Mouse (Mus musculus): ENCODE data around the gene Slc22a14. TPM values are rescaled to one million over a fixed set of nuclear protein-coding genes. Genes with fewer than 3 reads are reported as not detected.

Slc22a14 gene
- polyA plus RNA-seq, 1 experiment from 2014 or later: 0.12 TPM

DNA sequence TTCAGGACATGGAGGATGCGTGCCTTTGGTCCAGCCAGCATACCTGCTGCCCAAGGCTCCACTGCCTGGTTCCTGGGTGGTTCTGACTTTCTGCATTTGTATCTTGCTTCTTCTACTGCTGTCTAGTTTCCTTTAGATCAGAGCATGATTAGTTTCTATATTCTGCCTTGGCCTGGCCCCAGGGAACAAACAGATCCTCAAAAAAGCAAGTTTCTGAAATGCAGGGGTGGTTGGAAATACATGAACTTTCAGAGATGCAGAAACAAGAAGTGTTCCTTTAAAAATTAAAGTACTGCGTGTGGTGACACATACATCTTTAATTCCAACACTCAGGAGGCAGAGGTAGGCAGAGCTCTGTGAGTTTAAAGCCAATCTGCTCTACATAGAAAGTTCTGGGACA lies 30.5 kb downstream of the Slc22a14 start:
- ATAC-seq (ENCODE audit: low FRiP score, low TSS enrichment): no peak
- Histone ChIP-seq H3K27ac (ENCODE audit: low read length) (peak overlapping the region; percentile 43; the same call in 1 of the 2 replicates), H3K4me3 (ENCODE audit: low read length) (no peak overlapping the region), H3K36me3 (ENCODE audit: insufficient read depth, low read length) (no peaks in the 10 kb centered on the region), H3K4me2 (replicated peaks; ENCODE audit: low read depth, low read length) (no peak overlapping the region), H3K27me3 (ENCODE audit: insufficient read depth, low read length) (no peaks in the 10 kb centered on the region), H3K9ac (replicated peaks; ENCODE audit: low read length) (no peak overlapping the region), H3K4me1 (ENCODE audit: insufficient read depth, low read length) (peaks cover 16% of the 10 kb centered on the region; the same call in 1 of the 2 replicates), H3K9me3 (ENCODE audit: low read length) (no peaks in the 10 kb centered on the region)
- 92% methylated on average over 2 of the region's 2 CpGs for WGBS

DNA sequence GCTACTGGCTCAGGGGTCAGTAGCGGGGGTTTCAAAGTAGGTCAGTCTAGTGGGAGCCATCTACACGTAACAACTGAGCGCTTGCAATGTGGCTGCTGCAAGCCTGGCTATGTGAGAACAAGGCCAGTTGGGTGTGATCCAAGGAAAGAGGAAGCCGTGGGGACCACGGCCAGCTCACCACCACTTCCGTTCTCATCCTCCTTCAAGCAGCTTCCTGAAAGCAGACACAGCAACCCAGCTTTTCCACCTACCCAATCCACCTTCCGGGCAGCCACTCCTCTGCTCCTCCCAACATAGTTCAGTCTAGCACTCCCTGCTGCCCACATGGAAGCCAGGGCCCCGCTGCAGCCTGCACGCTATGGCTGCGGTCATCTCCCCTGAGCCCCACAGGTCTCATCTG lies 31.0 kb downstream of the Slc22a14 start:
- Histone ChIP-seq H3K36me3 (ENCODE audit: insufficient read depth, low read length) (no peaks in the 10 kb centered on the region), H3K27me3 (ENCODE audit: insufficient read depth, low read length) (no peaks in the 10 kb centered on the region), H3K4me2 (replicated peaks; ENCODE audit: low read depth, low read length) (no peak overlapping the region), H3K4me3 (ENCODE audit: low read length) (no peak overlapping the region), H3K9me3 (ENCODE audit: low read length) (no peaks in the 10 kb centered on the region), H3K4me1 (ENCODE audit: insufficient read depth, low read length) (peaks cover 14% of the 10 kb centered on the region; the same call in 1 of the 2 replicates), H3K27ac (ENCODE audit: low read length) (peak overlapping the region; percentile 43; the same call in 1 of the 2 replicates), H3K9ac (replicated peaks; ENCODE audit: low read length) (0 out of 2 replicates have a peak overlapping the region, but pooled peaks have one; percentile 23)
- peak; percentile 50; the same call in 1 of the 2 replicates for ATAC-seq (ENCODE audit: low FRiP score, low TSS enrichment)
- 57% methylated on average over 10 of the region's 10 CpGs for WGBS

DNA sequence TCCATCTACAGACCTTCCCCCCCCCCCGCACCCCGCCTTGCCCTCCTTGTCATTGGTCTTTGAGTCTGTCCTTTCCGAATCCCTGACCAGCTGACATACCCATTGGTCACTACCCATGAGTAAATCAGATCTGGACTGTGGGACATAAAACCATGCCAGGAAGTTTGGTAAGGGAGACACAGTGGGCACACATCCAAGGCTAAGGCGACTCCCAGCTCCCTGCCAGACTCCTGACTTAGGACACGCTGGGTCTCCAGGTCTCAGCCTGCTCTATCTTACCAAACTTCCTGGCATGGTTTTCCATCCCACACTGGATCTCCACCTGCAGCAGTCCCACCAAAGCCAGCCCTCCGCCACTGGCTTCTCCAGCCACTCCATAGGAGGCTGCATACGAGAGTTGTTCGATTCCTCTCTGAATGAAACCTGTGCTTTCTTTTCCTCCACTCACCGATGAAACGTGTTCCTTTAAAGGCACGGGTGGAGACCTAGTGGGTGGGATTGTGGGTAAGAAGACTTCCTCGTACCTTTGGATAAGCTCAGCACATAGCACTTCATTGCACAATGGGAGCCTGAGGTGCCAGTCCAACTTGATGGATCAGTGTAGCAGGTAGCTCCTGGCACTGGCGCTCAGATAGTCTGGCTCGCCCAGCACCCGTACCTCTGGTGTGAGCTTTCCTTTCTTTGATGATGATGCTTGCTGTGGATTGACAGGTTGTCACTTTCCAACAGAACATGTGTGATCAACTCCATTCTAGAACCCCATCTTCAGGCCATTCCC lies 35.0 kb downstream of the Slc22a14 start:
- Histone ChIP-seq H3K9me3 (ENCODE audit: low read length) (no peaks in the 10 kb centered on the region), H3K9ac (replicated peaks; ENCODE audit: low read length) (no peak overlapping the region), H3K27ac (ENCODE audit: low read length) (no peak overlapping the region), H3K27me3 (ENCODE audit: insufficient read depth, low read length) (no peaks in the 10 kb centered on the region), H3K4me2 (replicated peaks; ENCODE audit: low read depth, low read length) (no peak overlapping the region), H3K36me3 (ENCODE audit: insufficient read depth, low read length) (no peaks in the 10 kb centered on the region), H3K4me3 (ENCODE audit: low read length) (no peak overlapping the region), H3K4me1 (ENCODE audit: insufficient read depth, low read length) (peaks cover 12% of the 10 kb centered on the region; the same call in 1 of the 2 replicates)
- WGBS: 91% methylated on average over 15 of the region's 15 CpGs
- no peak for ATAC-seq (ENCODE audit: low FRiP score, low TSS enrichment)

DNA sequence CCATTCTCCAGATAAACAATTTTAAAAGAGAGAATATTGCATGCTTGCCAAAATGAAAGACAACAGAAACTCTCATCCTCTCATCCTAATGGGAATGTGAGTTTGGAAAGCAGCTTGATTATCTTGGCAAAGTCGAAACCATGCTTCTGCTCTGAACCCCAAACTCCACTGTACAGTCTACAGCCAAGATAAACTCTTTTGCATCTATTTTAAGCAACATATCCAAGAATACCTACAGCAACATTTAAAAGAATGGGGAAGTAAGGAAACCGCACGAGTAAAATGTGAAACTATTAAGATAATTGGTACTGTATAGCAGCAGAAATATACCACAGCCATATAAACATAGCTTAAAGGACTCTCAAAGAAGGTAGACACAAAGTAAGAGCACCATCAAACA lies 36.9 kb downstream of the Slc22a14 start:
- ATAC-seq (ENCODE audit: low FRiP score, low TSS enrichment): no peak
- H3K9me3 ChIP-seq (ENCODE audit: low read length): no peaks in the 10 kb centered on the region
- peaks cover 5% of the 10 kb centered on the region; the same call in 1 of the 2 replicates for H3K4me1 ChIP-seq (ENCODE audit: insufficient read depth, low read length)
- H3K4me3 ChIP-seq (ENCODE audit: low read length): no peak overlapping the region
- H3K27ac ChIP-seq (ENCODE audit: low read length): peak overlapping the region; percentile 16; the same call in 1 of the 2 replicates
- no peak overlapping the region for H3K4me2 ChIP-seq (replicated peaks; ENCODE audit: low read depth, low read length)
- no peak overlapping the region for H3K9ac ChIP-seq (replicated peaks; ENCODE audit: low read length)
- H3K27me3 ChIP-seq (ENCODE audit: insufficient read depth, low read length): no peaks in the 10 kb centered on the region
- no peaks in the 10 kb centered on the region for H3K36me3 ChIP-seq (ENCODE audit: insufficient read depth, low read length)
- WGBS: 65% methylated on average over 3 of the region's 3 CpGs

DNA sequence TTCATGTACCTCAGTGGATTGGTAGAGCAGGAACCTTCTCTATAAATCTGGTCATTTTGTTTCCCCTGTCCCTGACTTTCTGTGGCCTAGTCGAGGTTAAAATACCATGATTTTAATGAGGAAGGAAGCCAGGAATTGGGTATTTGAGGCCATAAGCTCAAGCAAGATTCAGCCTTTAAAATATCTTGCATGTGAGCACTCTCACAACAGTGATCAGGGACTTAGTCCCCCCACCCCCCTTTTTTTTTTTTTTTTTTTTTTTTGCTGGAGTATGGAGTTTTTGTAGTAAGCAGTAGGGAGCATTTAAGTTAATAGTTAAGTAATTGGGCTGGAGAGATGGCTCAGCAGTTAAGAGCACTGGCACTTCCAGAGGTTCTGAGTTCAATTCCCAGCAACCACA lies 41.2 kb downstream of the Slc22a14 start:
- no peaks in the 10 kb centered on the region for H3K36me3 ChIP-seq (ENCODE audit: insufficient read depth, low read length)
- 59% methylated on average over 1 of the region's 1 CpGs for WGBS
- H3K9me3 ChIP-seq (ENCODE audit: low read length): no peaks in the 10 kb centered on the region
- no peak overlapping the region for H3K4me2 ChIP-seq (replicated peaks; ENCODE audit: low read depth, low read length)
- no peak overlapping the region for H3K27ac ChIP-seq (ENCODE audit: low read length)
- H3K4me3 ChIP-seq (ENCODE audit: low read length): no peak overlapping the region
- H3K9ac ChIP-seq (replicated peaks; ENCODE audit: low read length): no peak overlapping the region
- no peak for ATAC-seq (ENCODE audit: low FRiP score, low TSS enrichment)
- H3K4me1 ChIP-seq (ENCODE audit: insufficient read depth, low read length): peaks cover 17% of the 10 kb centered on the region
- no peaks in the 10 kb centered on the region for H3K27me3 ChIP-seq (ENCODE audit: insufficient read depth, low read length)

DNA sequence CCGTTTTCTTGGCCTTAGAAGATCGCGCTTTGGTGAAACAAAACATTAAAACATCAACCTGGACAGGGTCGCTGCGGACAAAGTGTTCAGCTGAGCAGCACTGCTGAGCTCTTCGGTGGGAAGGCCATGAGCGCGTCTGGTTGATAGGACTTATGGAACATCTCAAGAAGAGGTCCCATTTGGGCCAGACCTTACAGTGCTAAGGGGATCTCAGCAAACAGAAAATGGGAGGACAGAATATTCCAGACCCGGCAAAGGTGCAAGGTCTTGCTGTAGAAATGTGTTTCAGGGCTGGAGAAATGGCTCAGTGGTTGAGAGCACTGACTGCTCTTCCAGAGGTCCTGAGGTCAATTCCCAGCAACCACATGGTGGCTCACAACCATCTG lies 42.1 kb downstream of the Slc22a14 start:
- Histone ChIP-seq H3K4me1 (ENCODE audit: insufficient read depth, low read length) (peaks cover 17% of the 10 kb centered on the region), H3K4me3 (ENCODE audit: low read length) (peak overlapping the region; percentile 88), H3K27me3 (ENCODE audit: insufficient read depth, low read length) (no peaks in the 10 kb centered on the region), H3K9me3 (ENCODE audit: low read length) (no peaks in the 10 kb centered on the region), H3K4me2 (replicated peaks; ENCODE audit: low read depth, low read length) (peak overlapping the region; percentile 69), H3K9ac (replicated peaks; ENCODE audit: low read length) (peak overlapping the region; percentile 72), H3K27ac (ENCODE audit: low read length) (peak overlapping the region; percentile 92), H3K36me3 (ENCODE audit: insufficient read depth, low read length) (no peaks in the 10 kb centered on the region)
- no peak for ATAC-seq (ENCODE audit: low FRiP score, low TSS enrichment)
- 5% methylated on average over 9 of the region's 9 CpGs for WGBS

DNA sequence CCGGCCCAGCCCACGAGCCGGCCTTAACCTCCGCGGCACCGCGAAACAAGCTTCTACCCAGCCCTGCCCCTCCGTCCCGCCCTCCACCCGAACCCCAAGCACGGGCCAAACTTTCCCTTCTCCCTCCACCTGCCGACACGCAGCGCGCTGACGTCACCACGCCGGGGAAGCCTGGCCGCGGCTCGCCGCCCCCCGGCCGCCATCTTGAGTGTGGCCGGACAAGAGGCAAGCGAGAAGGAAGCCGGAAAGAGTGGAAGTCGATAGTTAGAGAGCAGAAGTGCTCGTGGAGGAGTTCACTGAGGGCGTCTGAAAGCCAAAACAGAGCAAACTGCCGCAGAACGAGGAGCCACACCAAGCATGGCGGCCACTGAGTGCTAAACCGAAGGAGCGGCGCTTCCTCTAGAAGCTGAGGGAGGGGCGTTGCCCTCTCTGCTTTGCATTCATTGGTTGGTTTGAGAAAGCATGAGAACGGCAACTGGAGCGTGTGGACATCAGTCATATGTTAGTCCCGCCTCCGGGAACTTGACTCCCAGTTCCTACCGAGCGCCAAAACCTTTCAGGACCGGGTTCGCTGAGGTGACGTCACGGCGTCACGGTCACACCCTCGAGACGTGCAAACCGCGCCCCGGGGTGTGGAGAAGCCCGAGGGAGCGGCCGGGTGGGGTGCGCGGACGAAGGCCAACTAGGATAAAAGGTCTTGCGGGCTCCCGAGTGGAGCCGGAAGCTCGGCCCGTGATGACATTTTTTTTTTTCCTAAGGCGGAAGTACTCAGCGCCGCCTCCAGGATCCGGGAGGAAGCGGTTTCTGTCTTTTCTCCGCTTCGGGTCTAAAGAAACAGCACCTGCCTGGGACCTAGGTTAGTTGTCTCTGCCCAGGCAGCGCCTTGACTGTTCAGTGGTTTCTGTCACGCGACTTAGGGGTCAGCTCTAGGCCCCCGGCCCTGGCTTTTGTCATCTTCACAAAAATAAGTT lies 42.8 kb downstream of the Slc22a14 start, which contains the start of gene Oxsr1:
TSS of gene Oxsr1 (minus strand) at position 139 of the 971 bp plus-strand sequence.
- H3K4me3 ChIP-seq (ENCODE audit: low read length): peak within 1 kb of the TSS; percentile 88
- peaks cover 17% of the 10 kb centered on the region for H3K4me1 ChIP-seq (ENCODE audit: insufficient read depth, low read length)
- H3K27me3 ChIP-seq (ENCODE audit: insufficient read depth, low read length): no peaks in the 10 kb centered on the region
- H3K27ac ChIP-seq (ENCODE audit: low read length): peak within 1 kb of the TSS; percentile 92
- under 1% methylated on average over 67 of the region's 76 CpGs for WGBS
- peak within 1 kb of the TSS; percentile 89 for H3K9ac ChIP-seq (replicated peaks; ENCODE audit: low read length)
- H3K4me2 ChIP-seq (replicated peaks; ENCODE audit: low read depth, low read length): peak within 1 kb of the TSS; percentile 89
- H3K36me3 ChIP-seq (ENCODE audit: insufficient read depth, low read length): 0 out of 2 replicates have a peak, but pooled peaks cover 2% of the 10 kb centered on the region
- ATAC-seq (ENCODE audit: low FRiP score, low TSS enrichment): peak; percentile 98
- no peaks in the 10 kb centered on the region for H3K9me3 ChIP-seq (ENCODE audit: low read length)

DNA sequence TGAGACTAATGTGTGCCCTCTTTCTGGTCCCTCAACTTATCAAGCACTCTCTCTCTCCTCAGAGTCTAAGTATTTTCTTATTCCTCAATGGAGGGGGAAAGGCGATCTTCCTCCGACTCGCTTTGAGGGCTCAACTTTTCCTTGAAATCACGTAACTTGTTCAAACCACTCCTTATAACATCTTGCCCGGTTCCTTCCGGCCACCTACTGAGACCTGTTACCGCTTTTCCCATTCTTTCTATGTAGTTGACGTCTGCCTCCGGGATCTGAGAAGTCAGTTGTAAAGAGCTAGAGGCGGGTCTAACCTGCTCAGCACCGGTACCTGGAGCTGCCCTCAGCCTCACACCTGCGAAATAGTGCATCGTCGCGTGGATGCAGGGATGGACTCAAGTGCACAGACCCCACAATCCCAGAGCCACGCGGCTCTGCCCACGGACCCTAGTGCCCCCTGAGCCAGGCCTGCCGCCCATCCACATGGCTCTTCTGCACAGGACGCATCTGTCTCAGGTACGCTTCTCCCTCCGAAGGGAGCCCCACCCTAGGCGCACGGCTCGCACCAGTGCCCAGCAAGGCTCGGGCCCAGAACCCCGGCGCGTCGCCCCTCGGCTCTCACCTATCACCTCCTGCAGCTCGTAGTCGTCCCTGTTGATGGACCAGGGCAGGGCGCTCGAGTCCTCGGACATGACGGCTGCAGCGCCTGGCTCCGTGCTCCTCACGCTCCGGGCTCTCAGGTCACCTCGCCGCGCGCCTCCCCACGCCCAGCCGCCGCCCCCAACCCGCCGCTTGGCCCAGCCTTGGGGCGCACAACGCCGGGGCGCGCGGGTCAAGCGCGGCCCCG lies 43.7 kb downstream of the Slc22a14 start:
- peak; percentile 57 for ATAC-seq (ENCODE audit: low FRiP score, low TSS enrichment)
- H3K27me3 ChIP-seq (ENCODE audit: insufficient read depth, low read length): no peaks in the 10 kb centered on the region
- peak overlapping the region; percentile 88 for H3K4me3 ChIP-seq (ENCODE audit: low read length)
- peaks cover 17% of the 10 kb centered on the region for H3K4me1 ChIP-seq (ENCODE audit: insufficient read depth, low read length)
- H3K27ac ChIP-seq (ENCODE audit: low read length): peak overlapping the region; percentile 91
- peak overlapping the region; percentile 89 for H3K4me2 ChIP-seq (replicated peaks; ENCODE audit: low read depth, low read length)
- 0 out of 2 replicates have a peak, but pooled peaks cover 2% of the 10 kb centered on the region for H3K36me3 ChIP-seq (ENCODE audit: insufficient read depth, low read length)
- H3K9ac ChIP-seq (replicated peaks; ENCODE audit: low read length): peak overlapping the region; percentile 89
- under 1% methylated on average over 52 of the region's 59 CpGs for WGBS
- no peaks in the 10 kb centered on the region for H3K9me3 ChIP-seq (ENCODE audit: low read length)

DNA sequence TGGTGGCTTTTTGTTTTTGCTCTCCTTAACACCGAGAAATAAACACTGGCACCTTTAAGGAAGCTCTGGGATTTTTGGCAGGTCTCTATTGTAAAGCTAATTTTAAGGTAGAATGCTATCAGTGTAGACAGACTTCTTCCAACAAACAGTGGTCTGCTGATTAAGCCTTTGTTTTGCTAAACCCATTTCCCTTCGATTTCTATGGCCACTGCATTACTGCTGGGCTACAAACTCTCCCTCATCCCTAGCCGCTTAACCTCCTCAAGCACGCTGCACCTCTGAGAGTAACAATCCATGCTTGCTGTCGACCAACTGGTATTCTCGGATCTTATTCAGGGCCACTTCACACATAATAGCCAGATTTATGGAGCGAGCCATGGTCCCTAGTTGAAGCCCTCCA lies 44.4 kb downstream of the Slc22a14 start:
- 10% methylated on average over 7 of the region's 7 CpGs for WGBS
- Histone ChIP-seq H3K4me1 (ENCODE audit: insufficient read depth, low read length) (peaks cover 15% of the 10 kb centered on the region), H3K27me3 (ENCODE audit: insufficient read depth, low read length) (no peaks in the 10 kb centered on the region), H3K9ac (replicated peaks; ENCODE audit: low read length) (peak overlapping the region; percentile 89), H3K4me3 (ENCODE audit: low read length) (peak overlapping the region; percentile 88), H3K36me3 (ENCODE audit: insufficient read depth, low read length) (0 out of 2 replicates have a peak, but pooled peaks cover 2% of the 10 kb centered on the region), H3K9me3 (ENCODE audit: low read length) (no peaks in the 10 kb centered on the region), H3K4me2 (replicated peaks; ENCODE audit: low read depth, low read length) (peak overlapping the region; percentile 89), H3K27ac (ENCODE audit: low read length) (no peak overlapping the region)
- ATAC-seq (ENCODE audit: low FRiP score, low TSS enrichment): no peak

Data from kidney, embryonic 16.5 days (tissue).